Mouse (Mus musculus) CD4-positive, CD25-positive, alpha-beta regulatory T cell, adult 4 months (primary cell): ENCODE measurements around the gene Krtdap. TPM values are rescaled to one million over a fixed set of nuclear protein-coding genes. Genes with fewer than 3 reads are reported as not detected.
"Not testable (repeated sequence)": the region's sequence is repeated elsewhere in the genome, so short reads cannot be mapped to it uniquely, and the experiment has no call there.

Source experiments
- ATAC-seq: one replicate; pipeline ENCODE4 v1.8.0; 2017
- polyA plus RNA-seq, 2 experiments: library from polyadenylated mRNA; unstranded; fragments of 100-300 nt; shearing (Covaris generic); gene quantifications; one replicate each; pipeline ENCODE4 v1.2.1; 2017

Gene Krtdap
- not detected for polyA plus RNA-seq

GRCm38 (mm10) chr7:30787377-30788022, at the start of gene Krtdap:
Gene Krtdap (plus strand): TSS chr7:30787896.
- ATAC-seq = no peak

DNA sequence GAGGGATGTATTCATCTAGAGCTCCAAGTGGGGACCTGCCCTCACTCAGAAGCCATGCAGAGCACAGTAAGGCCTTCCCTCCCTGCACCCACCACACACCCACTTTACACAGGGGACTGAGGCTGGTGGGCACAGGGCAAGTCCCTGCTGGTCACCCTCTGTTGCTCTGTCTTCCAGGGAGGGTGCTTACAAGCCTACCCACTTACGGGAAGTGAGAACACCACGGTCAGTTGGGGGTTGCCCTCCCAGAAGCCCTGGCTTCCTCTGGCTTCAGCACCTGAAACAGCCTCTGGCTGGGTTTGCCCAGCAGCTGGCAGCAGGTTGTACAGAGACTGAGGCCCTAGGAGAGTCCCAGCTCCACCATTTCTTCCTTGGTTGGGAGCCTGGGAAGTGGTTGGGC, 45.1 kb upstream of the Krtdap start:
- ATAC-seq = not testable (repeated sequence)

DNA sequence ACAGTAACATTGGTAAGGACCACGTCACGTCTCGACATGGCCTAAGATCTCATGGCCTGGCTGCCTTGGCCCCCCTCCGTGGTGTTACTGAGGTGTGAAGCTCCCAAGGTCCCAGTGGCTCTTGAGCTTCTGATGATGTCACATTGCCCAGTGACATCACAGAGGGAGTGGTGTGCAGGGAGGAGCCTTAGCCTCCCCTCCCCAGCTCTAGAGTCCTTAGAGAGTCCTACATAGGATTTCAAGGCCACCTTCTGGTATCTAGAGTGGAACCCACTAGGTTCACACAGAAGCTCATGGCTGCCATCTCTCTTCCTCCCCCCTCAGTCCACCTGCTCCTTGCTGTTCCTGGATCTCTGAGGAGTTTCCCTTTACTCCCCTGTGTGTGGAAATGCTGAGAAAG, 44.1 kb upstream of the Krtdap start, which contains the start of gene Gapdhs:
Gene Gapdhs, minus strand, starts transcription at position 65 of the 400 bp plus-strand sequence.
- not testable (repeated sequence) for ATAC-seq

- no peak for ATAC-seq
Measured at GRCm38 (mm10) chr7:30744022-30744598, 43.6 kb upstream of the Krtdap start.

GRCm38 (mm10) chr7:30747525-30748204, 40.0 kb upstream of the Krtdap start:
- ATAC-seq = no peak

DNA sequence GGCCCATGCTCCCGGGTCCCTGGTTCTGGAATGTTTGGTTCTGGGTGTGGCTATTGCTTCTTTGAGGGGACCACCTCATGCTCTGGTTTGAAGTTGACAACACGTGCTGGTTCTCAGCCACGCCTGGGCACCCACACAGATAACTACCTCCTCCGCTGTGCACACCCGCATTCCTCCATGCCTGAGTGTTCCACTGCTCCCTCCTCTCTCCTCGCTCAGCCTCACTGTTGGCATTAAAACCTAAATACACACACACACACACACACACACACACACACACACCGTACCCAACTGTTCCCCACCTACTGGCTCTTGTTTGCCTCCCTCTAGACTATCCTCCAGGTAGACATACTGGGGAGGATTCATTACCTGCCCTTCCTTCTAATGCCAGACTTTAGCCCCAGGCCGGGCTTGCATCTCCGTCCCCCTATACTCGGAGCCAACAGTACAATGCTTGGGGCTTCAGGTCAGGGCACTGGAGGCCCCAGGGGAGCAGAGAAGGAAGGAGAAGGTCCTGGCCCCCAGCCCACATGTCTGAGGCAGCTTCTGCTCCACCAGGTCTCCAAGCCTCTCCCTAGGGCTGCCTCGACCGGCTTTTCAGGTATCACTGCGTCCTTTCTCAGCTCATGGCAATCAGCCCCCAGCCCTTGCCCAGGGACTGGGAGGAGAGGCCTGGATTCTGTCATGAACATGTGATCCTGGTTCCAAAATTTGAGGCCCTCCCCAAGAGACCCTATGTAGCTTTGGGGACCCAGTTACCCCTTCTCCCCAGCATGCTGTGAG, 37.7 kb upstream of the Krtdap start:
- no peak for ATAC-seq

DNA sequence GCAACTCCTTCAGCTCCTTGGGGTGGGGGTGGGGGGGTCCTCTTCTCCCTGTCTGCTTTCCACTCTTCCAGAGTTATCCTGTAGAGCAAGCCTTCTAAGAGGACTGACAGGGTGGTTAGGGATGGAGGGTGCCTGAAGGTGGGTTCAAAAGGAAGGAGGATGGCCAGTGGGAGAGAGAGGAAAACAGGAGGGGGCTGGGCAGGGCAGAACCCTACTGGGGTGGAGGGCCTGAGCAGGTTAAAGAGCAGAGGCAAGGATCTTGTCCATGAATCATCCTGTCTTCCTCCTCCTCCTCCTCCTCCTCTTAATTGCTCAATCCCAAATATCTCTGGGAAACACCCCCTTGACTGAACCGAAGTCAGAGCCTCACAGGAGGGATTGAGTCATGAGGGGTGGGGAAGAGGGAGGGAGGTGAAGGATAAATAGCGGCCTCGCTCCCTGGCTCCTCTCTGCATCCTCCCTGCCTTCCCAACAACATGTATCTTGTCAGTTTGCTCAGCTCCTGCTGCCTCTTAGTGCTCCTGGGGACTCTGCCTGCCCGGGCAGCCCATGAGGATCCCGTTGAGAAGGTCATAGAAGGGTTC, 36.5 kb upstream of the Krtdap start, which contains the start of gene Sbsn:
Gene Sbsn, plus strand, starts transcription at position 386 of the 584 bp plus-strand sequence.
- ATAC-seq = no peak

- no peak for ATAC-seq
Measured at GRCm38 (mm10) chr7:30757001-30757400, 30.7 kb upstream of the Krtdap start.

- ATAC-seq = no peak
Measured at GRCm38 (mm10) chr7:30758853-30759252, 28.8 kb upstream of the Krtdap start.

DNA sequence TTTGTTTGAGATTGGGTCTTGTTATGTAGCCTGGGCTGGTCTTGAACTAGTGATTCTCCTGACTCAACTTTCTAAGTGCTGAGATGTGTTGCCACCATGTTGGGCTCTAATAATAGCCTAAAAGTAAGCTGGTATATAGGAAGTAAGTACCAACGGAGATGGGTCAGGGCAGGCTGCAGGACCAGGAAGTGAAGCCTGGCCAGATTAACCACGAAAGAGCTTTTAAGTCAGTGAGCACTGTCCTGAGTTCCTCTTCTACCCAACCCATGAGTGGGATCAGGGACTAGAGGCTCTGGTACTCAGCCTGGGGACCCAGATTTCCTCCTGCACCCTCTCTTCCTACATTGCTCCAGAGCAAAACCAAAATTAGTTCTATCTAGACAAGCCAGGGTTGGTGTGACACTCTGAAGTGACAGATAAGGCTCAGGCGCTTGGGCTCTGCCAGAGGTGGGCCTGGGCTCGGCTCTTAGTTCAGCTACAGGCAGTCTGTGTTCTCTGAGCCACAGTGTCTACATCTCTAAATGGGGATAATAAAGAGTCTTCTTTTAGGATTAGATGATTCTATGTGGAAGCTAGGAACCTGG, 25.8 kb upstream of the Krtdap start:
- no peak for ATAC-seq

DNA sequence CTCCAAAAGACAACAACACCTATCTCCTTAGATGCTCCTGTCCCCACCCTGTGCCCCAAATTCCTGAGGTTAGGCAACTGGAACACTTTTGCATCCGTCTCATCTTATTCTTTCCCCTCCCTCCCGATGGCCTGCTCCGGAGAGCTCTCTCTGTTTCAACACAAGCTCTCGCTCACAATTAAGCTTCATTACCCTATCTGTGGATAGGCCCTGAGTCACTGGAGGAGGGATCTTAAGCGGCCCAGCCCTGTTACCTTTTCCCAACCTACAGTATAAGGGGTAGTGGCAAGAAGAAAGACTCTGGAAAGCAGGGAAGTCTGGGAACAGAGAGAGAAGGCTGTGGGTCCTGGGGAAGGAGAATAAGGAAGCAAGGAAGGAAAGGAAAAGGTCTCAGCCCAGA, 24.2 kb upstream of the Krtdap start, which contains the start of gene Dmkn:
Gene Dmkn, plus strand, starts transcription at position 301 of the 400 bp plus-strand sequence.
- no peak for ATAC-seq

- ATAC-seq = no peak
Measured at GRCm38 (mm10) chr7:30765173-30765572, 22.5 kb upstream of the Krtdap start.

GRCm38 (mm10) chr7:30766408-30766807, 21.3 kb upstream of the Krtdap start:
- no peak for ATAC-seq

GRCm38 (mm10) chr7:30769236-30769635, 18.5 kb upstream of the Krtdap start:
- ATAC-seq = no peak

DNA sequence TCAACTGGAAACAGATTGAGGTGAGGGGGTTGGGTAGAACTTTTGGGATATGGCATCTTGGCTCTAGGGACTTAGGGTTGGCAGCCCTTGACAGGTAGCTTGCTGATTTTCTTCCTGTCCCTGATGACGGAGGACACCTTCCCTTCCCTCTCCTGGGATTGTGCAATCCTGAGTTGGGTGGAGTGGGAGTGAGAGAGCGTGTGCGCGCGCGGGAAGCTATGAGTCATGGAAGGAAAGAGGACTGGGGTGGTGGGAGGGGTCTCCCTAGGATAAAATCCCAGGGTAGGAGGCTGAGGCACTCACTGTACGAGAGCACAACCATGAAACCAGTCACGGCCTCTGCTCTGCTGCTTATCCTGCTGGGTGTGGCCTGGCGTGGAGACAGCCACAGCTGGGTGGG, 11.6 kb upstream of the Krtdap start:
- ATAC-seq = no peak

GRCm38 (mm10) chr7:30777081-30777579, 10.6 kb upstream of the Krtdap start:
- ATAC-seq = no peak

DNA sequence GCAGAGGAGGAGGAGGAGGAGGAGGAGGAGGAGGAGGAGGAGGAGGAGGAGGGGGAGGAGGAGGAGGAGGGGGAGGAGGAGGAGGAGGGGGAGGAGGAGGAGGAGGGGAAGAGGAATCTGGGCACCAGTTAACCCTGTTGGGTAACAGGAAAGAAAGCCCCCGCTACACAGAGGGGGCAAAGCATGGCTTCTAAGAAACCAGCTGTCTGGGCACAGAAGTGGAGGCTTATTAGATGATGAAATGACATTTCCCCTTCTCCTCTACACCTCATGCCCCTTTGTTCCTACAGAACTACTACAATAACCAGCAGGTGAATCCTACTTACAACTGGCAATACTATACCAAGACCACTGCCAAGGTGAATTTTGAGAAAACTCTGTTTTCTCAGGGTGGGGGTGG, 9.8 kb upstream of the Krtdap start:
- no peak for ATAC-seq

DNA sequence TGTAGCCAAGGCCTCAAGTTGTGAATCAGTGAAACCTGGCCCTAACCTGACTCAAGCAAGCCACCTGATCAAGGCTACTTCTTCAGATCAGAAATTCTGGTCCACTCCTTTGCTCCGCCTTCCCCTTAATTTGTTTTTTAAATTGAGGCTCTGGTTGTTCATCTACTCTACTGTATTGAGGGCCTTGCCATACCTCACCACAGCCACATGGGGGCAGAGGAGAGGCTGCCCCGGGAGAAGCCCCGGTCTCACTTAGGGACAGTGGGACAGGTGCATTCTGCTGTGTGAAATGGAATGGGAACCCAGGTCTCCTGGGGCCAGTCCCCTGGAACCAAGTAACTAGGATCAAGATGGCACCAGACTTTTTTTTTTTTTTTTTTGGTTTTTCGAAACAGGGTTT, 5.9 kb upstream of the Krtdap start:
- ATAC-seq = no peak

GRCm38 (mm10) chr7:30782658-30783057, 5.0 kb upstream of the Krtdap start:
- no peak for ATAC-seq

- no peak for ATAC-seq
Measured at GRCm38 (mm10) chr7:30785154-30785553, 2.5 kb upstream of the Krtdap start.

GRCm38 (mm10) chr7:30785721-30786546, 1.8 kb upstream of the Krtdap start:
- ATAC-seq = no peak
